Mouse (Mus musculus) cerebellum, adult 8-10 months (tissue): ENCODE data around the gene Ascl1.

Experiments
- DNase-seq: peaks from one replicate; pipeline ENCODE4 v3.0.0; 2022

Gene Ascl1

DNA sequence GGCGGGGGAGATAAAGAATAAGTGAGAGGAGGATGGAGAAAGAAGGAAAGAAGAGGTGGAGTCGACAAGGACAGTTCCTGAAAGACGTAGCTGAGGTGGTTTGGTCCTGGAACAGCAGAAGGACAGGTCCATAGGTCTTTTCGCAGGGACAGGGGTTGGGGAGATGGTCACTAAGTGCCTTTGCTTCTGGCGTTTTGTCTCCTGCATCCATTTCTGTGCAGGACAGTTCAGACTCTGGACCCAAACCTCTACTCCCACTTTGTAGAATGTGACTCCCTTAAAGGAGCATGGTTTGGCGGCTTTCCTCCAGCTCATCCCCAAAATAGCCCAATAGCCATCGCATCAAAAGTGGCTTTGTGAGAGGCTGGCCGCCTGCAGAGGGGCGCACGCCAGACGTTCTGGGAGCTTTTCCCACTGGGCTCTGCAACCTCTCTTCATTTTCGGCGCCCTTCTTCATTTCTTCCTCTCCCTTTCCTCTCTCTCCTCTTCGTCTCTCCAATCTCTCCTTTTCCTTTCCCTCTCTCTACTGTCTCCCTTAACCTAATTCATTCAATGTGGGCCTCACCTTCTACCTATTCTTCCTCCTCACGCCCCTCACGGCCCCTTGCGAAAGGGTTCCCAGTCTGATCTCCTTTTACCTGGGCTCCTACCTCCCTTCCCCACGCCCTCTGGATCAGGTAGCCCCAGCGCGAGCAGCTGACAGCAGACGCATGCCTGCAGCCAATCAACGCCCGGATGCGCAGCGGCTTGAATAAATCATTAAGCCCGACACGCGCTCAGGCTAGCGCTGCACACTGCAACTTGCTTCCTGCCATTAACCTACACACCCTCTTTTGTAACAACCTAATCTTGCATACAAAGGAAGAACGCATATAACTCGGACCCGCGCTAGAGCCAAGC is 7.5 kb downstream of the Ascl1 start:
- DNase-seq, result no peak

- no peak for DNase-seq
Measured at GRCm38 (mm10) chr10:87484831-87485720, 8.4 kb downstream of the Ascl1 start.

GRCm38 (mm10) chr10:87477895-87478294 is 15.6 kb downstream of the Ascl1 start:
- DNase-seq, result no peak

- DNase-seq, result no peak
Measured at GRCm38 (mm10) chr10:87474971-87475370, 18.5 kb downstream of the Ascl1 start.

GRCm38 (mm10) chr10:87473475-87474131 is 19.9 kb downstream of the Ascl1 start:
- DNase-seq, result no peak

- no peak for DNase-seq
Measured at GRCm38 (mm10) chr10:87450777-87451176, 42.7 kb downstream of the Ascl1 start.

GRCm38 (mm10) chr10:87449368-87449767 is 44.1 kb downstream of the Ascl1 start:
- DNase-seq, result no peak

DNA sequence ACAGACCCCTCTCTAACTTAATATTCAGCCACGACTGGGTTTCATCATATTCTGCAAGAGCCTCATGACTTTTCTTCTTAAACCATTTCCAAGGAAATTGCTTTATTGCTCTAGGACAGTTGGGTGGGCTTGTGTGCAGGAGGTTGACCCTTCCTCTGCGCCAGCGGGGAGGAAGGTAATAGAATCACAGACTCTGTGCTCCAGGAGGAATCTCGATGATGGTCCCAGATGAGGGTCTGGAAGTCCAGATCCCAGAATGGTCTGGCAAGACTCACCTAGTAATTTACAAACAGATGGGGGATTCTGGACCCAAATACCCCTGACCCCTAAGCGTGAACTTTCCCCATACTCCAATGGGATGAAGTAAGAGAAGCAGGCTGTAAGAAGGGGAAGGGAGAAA is 45.2 kb downstream of the Ascl1 start:
- no peak for DNase-seq

GRCm38 (mm10) chr10:87447754-87448095 is 45.7 kb downstream of the Ascl1 start:
- DNase-seq, result no peak

DNA sequence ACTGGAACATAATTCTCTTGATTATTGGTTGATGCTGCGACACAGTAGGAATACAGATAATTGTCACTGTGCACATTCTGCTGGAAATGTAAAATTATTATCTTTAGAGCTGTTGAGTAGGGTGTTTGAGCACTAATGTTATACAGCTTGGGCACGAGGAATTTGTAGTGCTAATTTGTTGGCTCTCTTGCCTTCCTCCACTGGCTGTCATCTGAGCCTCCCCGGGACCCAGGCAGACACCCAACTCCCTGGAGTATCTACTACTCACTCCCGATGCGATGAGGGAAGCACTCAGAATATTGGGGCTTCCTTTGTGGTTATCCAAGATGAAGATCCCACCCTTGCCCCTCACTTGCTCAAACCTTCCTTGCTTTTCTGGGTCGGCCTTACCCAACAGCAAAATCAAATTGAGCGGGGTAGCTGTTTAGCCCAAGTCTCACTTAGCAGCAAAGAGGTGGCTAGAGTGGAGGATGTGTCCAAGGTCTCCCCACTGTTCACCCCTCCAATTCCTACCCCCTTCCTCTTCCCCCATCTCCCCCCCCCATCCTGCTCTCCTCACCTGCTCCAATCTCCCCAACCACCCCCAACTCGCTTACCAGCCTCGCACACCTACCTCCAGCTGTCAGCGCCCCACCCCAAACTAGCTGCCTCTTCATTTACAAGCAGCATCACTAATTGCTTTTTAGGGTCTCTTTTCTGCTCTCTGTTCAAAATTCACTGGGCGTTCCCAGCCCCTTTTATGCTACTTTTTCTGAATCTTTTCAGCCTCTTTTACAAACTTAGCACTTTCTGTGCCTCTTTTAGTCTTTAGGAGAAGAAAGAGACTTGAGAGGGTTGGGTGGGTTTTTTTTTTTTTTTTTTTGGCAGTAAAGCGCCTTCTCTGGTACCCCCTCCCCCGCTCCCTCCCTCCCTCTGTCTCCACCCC is 46.4 kb downstream of the Ascl1 start:
- no peak for DNase-seq

- no peak for DNase-seq
Measured at GRCm38 (mm10) chr10:87446139-87446828, 47.2 kb downstream of the Ascl1 start.
